Mouse (Mus musculus): ENCODE measurements at regions not wholly inside any gene's neighbourhood (a gene's known extent, or its start where the extent isn't known, plus 50 kb on each side); places are given as distances from the start of the nearest gene placed in this dataset.
A peak's percentile ranks its signal among the peaks of the same experiment; 100 is the strongest.
"Not testable (repeated sequence)": the region's sequence is repeated elsewhere in the genome, so short reads cannot be mapped to it uniquely, and the experiment has no call there.

- no peak for DNase-seq
Observed at GRCm38 (mm10) chr7:73608070-73608803, 66.6 kb upstream of the Chd2 start.

- peak; percentile 41 for DNase-seq
Observed at GRCm38 (mm10) chr7:73607450-73608005, 65.9 kb upstream of the Chd2 start.

GRCm38 (mm10) chr7:73606677-73607449 lies 65.2 kb upstream of the Chd2 start:
- peak; percentile 95 for DNase-seq

- no peak for DNase-seq
Observed at GRCm38 (mm10) chr7:73604597-73604996, 63.0 kb upstream of the Chd2 start.

GRCm38 (mm10) chr7:73602815-73603551 lies 61.4 kb upstream of the Chd2 start:
- no peak for DNase-seq

- no peak for DNase-seq
Observed at GRCm38 (mm10) chr7:73601336-73601735, 59.7 kb upstream of the Chd2 start.

GRCm38 (mm10) chr7:73600776-73601175 lies 59.1 kb upstream of the Chd2 start:
- DNase-seq: no peak

GRCm38 (mm10) chr7:73600003-73600385 lies 58.4 kb upstream of the Chd2 start:
- DNase-seq: not testable (repeated sequence)

- DNase-seq: no peak
Observed at GRCm38 (mm10) chr7:73599354-73600002, 57.8 kb upstream of the Chd2 start.

- DNase-seq: no peak
Observed at GRCm38 (mm10) chr7:73597968-73598367, 56.3 kb upstream of the Chd2 start.

- DNase-seq: no peak
Observed at GRCm38 (mm10) chr7:73596866-73597840, 55.5 kb upstream of the Chd2 start.

- no peak for DNase-seq
Observed at GRCm38 (mm10) chr7:73596415-73596814, 54.8 kb upstream of the Chd2 start.

GRCm38 (mm10) chr7:73595860-73596259 lies 54.2 kb upstream of the Chd2 start:
- DNase-seq: no peak

- peak; percentile 95 for DNase-seq
Observed at GRCm38 (mm10) chr7:73595140-73595825, 53.7 kb upstream of the Chd2 start.

GRCm38 (mm10) chr7:73594492-73595139 lies 53.0 kb upstream of the Chd2 start:
- DNase-seq: peak; percentile 64

GRCm38 (mm10) chr7:73593645-73594385 lies 52.2 kb upstream of the Chd2 start:
- no peak for DNase-seq

- DNase-seq: no peak
Observed at GRCm38 (mm10) chr7:73592857-73593256, 51.2 kb upstream of the Chd2 start.
